Mouse (Mus musculus): Measurements from ENCODE around the gene Fbxl18.

DNA sequence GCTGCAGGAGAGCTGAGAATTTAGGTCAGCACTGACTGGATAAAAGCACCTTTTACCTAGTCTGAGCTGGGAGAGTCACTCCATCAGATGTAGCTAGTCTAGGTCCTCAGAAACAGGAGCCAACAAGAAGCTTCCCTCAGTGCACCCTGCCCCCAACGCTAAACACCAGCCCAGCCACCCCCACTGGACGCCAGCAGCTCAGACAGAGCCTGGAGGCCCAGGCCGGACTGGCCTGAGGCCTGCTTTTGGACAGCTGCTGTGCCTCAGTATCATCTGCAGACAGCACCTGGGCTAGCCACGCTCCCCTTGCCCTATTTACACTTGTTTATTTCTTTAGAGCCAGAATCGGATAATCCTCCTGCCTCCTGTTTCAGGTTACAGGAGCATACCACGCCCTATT is 58.3 kb downstream of the Fbxl18 start:
- TF ChIP-seq CTCF (IDR thresholded peaks at IDR 0.05; ENCODE audit: borderline replicate concordance, extremely low read depth, insufficient read depth, insufficient read length) (no peak), POLR2A (IDR thresholded peaks at IDR 0.05; ENCODE audit: borderline replicate concordance, extremely low read depth, insufficient read depth, insufficient read length, poor library complexity, severe bottlenecking) (no peak)
